Mouse (Mus musculus): ENCODE measurements around the gene Cars2. TPM values are rescaled to one million over a fixed set of nuclear protein-coding genes. Genes with fewer than 3 reads are reported as not detected.

The Cars2 gene
- polyA plus RNA-seq (2012; rRNA removed): 25.9 and 27.4 TPM in 2 replicates

GRCm38 (mm10) chr8:11550281-11550948, at the start of gene Cars2:
Gene Cars2, minus strand, starts transcription at chr8:11550783.
- Histone ChIP-seq H3K27ac (ENCODE audit: insufficient read depth, low read length) (peak within 1 kb of the TSS; percentile 69; the same call in 1 of the 2 replicates), H3K4me1 (ENCODE audit: control insufficient read depth, insufficient read depth, low read length) (peaks cover 2% of the 10 kb centered on the region; the same call in 1 of the 2 replicates), H3K4me3 (ENCODE audit: insufficient read depth, low read length) (peak within 1 kb of the TSS; percentile 34)
- TF ChIP-seq POLR2A (IDR thresholded peaks at IDR 0.05; ENCODE audit: extremely low read depth, insufficient read depth, low read length): peak; percentile 63
- TF ChIP-seq CTCF (IDR thresholded peaks at IDR 0.05; ENCODE audit: extremely low read depth, insufficient read depth, low read length): no peak

GRCm38 (mm10) chr8:11593222-11593884, 42.8 kb upstream of the Cars2 start:
- Histone ChIP-seq H3K4me3 (ENCODE audit: insufficient read depth, low read length) (no peak overlapping the region), H3K27ac (ENCODE audit: insufficient read depth, low read length) (no peak overlapping the region), H3K4me1 (ENCODE audit: control insufficient read depth, insufficient read depth, low read length) (no peaks in the 10 kb centered on the region)
- TF ChIP-seq CTCF (IDR thresholded peaks at IDR 0.05; ENCODE audit: extremely low read depth, insufficient read depth, low read length): no peak
- no peak for TF ChIP-seq POLR2A (IDR thresholded peaks at IDR 0.05; ENCODE audit: extremely low read depth, insufficient read depth, low read length)

- Histone ChIP-seq H3K27ac (ENCODE audit: insufficient read depth, low read length) (no peak overlapping the region), H3K4me3 (ENCODE audit: insufficient read depth, low read length) (no peak overlapping the region), H3K4me1 (ENCODE audit: control insufficient read depth, insufficient read depth, low read length) (no peaks in the 10 kb centered on the region)
- TF ChIP-seq CTCF (IDR thresholded peaks at IDR 0.05; ENCODE audit: extremely low read depth, insufficient read depth, low read length): no peak
- no peak for TF ChIP-seq POLR2A (IDR thresholded peaks at IDR 0.05; ENCODE audit: extremely low read depth, insufficient read depth, low read length)
These were observed 41.7 kb upstream of the Cars2 start for GRCm38 (mm10) chr8:11592296-11592695.

GRCm38 (mm10) chr8:11591837-11592236, 41.3 kb upstream of the Cars2 start:
- H3K4me3 ChIP-seq (ENCODE audit: insufficient read depth, low read length): no peak overlapping the region
- TF ChIP-seq POLR2A (IDR thresholded peaks at IDR 0.05; ENCODE audit: extremely low read depth, insufficient read depth, low read length) (no peak), CTCF (IDR thresholded peaks at IDR 0.05; ENCODE audit: extremely low read depth, insufficient read depth, low read length) (no peak)

GRCm38 (mm10) chr8:11586374-11586745, 35.8 kb upstream of the Cars2 start:
- TF ChIP-seq CTCF (IDR thresholded peaks at IDR 0.05; ENCODE audit: extremely low read depth, insufficient read depth, low read length) (no peak), POLR2A (IDR thresholded peaks at IDR 0.05; ENCODE audit: extremely low read depth, insufficient read depth, low read length) (no peak)
- H3K4me1 ChIP-seq (ENCODE audit: control insufficient read depth, insufficient read depth, low read length): no peaks in the 10 kb centered on the region
- H3K27ac ChIP-seq (ENCODE audit: insufficient read depth, low read length): no peak overlapping the region
- no peak overlapping the region for H3K4me3 ChIP-seq (ENCODE audit: insufficient read depth, low read length)

More at GRCm38 (mm10) chr8:11591837-11592236, 41.3 kb upstream of the Cars2 start:
- H3K4me1 ChIP-seq (ENCODE audit: control insufficient read depth, insufficient read depth, low read length): no peaks in the 10 kb centered on the region
- no peak overlapping the region for H3K27ac ChIP-seq (ENCODE audit: insufficient read depth, low read length)

GRCm38 (mm10) chr8:11585513-11586373, 35.2 kb upstream of the Cars2 start:
- TF ChIP-seq CTCF (IDR thresholded peaks at IDR 0.05; ENCODE audit: extremely low read depth, insufficient read depth, low read length): no peak
- no peak for TF ChIP-seq POLR2A (IDR thresholded peaks at IDR 0.05; ENCODE audit: extremely low read depth, insufficient read depth, low read length)
- Histone ChIP-seq H3K27ac (ENCODE audit: insufficient read depth, low read length) (no peak overlapping the region), H3K4me3 (ENCODE audit: insufficient read depth, low read length) (no peak overlapping the region), H3K4me1 (ENCODE audit: control insufficient read depth, insufficient read depth, low read length) (no peaks in the 10 kb centered on the region)

- Histone ChIP-seq H3K27ac (ENCODE audit: insufficient read depth, low read length) (no peak overlapping the region), H3K4me1 (ENCODE audit: control insufficient read depth, insufficient read depth, low read length) (no peaks in the 10 kb centered on the region), H3K4me3 (ENCODE audit: insufficient read depth, low read length) (no peak overlapping the region)
- TF ChIP-seq CTCF (IDR thresholded peaks at IDR 0.05; ENCODE audit: extremely low read depth, insufficient read depth, low read length) (no peak), POLR2A (IDR thresholded peaks at IDR 0.05; ENCODE audit: extremely low read depth, insufficient read depth, low read length) (no peak)
These were observed 25.2 kb upstream of the Cars2 start for GRCm38 (mm10) chr8:11575604-11576384.

- Histone ChIP-seq H3K4me3 (ENCODE audit: insufficient read depth, low read length) (no peak overlapping the region), H3K27ac (ENCODE audit: insufficient read depth, low read length) (no peak overlapping the region), H3K4me1 (ENCODE audit: control insufficient read depth, insufficient read depth, low read length) (no peaks in the 10 kb centered on the region)
- TF ChIP-seq POLR2A (IDR thresholded peaks at IDR 0.05; ENCODE audit: extremely low read depth, insufficient read depth, low read length) (no peak), CTCF (IDR thresholded peaks at IDR 0.05; ENCODE audit: extremely low read depth, insufficient read depth, low read length) (no peak)
These were observed 24.5 kb upstream of the Cars2 start for GRCm38 (mm10) chr8:11574911-11575603.
